Mouse (Mus musculus) spleen, adult 18-20 months (tissue): ENCODE results near the gene Mybl2.

Source experiments
- DNase-seq, 2 experiments: peaks; one replicate each; pipeline ENCODE4 v3.0.0; 2022; ENCODE audit warnings: mixed read lengths in 2 of 2

Gene Mybl2

DNA sequence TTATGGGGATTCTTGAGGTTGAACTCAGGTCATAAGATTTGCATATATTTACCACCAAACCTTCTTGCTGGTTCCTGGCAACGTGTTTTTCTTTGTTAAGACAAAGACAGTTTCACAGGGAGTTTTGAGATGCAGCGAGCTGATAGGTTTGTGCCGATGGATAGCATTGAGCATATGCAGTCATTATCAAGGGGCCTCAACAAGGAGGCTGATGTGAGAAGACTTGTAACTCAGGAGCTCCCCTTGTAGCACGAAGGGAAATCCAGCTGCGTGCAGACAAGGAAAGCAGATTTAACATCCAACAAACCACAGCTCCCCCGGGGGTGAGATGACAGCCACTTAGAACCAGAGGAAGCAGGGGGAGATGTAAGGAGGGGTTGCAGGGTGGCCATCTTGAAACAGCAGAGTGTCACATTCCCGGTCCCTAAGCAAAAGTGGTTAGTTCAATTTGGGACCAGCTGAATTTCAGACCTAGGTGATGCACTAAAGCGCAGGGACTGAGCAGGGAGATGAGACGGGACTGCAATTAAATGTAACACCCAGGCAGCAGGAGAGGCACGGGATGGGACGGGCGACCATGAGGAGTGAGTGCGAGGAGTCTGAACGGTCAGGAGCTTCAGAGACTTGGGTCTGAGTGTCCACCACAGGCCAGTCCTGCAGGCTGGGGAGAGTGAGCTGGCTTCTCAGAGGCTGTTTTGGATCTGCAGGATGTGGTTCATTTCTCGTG, 66.3 kb downstream of the Mybl2 start:
- no peak for DNase-seq

DNA sequence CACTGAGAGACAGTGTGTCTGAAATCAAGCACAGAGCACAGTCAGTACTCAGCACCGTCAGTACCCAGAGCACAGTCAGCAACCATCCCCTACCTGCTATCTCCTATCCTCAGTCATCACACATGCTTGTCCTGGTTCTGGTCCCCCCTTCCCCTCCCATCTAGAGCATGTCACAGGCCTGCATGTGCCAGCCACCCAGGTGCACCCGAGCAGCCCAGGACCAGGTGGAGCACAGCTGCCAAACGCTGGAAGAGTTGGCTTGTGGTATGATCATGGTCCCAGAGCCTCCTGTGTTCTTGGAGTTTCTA, 66.8 kb downstream of the Mybl2 start:
- DNase-seq = no peak

DNA sequence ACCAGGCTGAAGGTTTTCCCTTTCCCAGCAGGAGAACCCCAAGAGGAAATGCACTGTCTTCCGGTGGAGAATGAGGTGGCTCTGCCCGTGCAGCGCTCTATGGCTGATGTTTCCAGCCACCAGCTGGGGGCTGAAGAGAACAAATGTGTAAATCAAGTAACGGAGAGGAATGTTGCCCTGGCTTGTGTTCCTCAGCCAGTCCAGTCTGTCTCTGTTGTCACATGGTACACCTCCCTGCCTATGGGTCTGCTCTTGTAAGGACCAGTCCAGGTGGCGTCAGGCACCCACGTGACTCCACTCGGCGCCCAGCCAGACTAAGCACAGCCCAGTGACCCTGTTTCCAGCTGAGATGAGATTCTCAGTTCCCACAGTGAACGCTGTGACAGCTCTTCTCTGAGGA, 67.8 kb downstream of the Mybl2 start:
- DNase-seq = no peak

DNA sequence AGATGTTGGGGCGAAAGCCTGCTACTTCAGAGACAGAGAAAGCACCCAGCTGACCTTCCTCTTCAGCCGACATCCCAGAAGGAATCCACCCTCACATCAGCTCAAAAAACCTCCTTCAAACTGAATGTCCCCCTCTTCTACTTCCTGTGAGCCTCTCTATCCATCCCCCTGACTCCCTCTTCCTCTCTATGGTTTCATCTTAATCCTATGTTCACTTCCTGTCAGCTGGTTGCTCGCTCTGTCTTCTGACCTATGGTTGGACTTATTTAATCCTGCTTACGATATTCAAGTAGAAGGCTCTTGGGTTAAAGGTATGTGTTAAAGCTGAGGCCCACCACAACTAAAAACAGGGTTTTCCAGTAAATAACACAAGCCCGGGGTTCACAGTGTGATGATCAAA, 69.0 kb downstream of the Mybl2 start:
- DNase-seq = no peak

DNA sequence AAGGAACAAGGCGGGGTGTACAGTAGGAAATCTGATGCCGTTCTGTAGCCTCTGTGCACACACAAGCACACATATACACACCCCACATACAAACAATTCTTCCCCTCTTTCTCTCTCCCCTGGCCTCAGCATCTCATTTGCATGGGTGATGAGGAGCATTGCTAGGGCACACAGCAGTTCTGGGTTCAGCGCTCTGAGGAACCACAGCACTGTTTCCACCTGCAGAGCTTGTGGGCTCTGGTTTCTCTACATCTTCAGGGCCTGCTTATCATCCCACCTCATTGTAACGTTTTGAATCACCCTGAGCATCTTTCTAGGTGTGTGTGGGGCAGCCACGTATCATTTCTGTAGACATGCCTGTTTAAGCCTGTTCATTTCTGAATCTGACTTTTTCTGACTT, 76.3 kb downstream of the Mybl2 start:
- no peak for DNase-seq

DNA sequence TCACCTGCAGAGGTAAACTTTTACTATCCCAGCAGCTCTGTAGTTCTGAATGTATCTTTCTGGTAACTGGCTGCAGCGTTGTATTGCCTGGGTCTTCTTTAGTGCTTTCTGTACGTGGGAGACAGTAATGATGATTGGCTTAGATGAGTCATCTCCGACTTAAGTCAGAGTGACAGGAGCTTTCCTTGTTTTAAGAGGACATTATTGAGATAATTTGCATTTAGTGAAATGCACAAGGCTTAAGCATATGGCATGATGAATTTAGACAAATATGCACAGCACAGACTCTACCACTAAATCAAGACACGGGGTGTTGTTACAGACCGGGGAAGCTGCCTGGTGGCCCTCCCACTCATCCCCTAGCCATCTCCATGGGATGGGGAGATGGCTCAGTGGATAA, 77.8 kb downstream of the Mybl2 start:
- DNase-seq = no peak
